Comparison of ENCODE assay signal across 9 mouse cellular contexts in genomic region chr2:142589403-142590283, GRCm38 (mm10).
DNase-seq lines count a peak whose midpoint lies in the region; ATAC-seq and TF ChIP-seq lines count a peak whose summit lies in the region.
"Had no signal": no experiment of that assay in that cellular context is flagged by ENCODE, and none has a peak within 500 bp of the region (broad histone marks: within the 10 kb centered on the region; RNA-seq: fewer than 3 reads in every experiment).

No protein-coding gene starts in this region.

- TF ChIP-seq CTCF in brain, embryonic 14.5 days (IDR thresholded peaks at IDR 0.05; ENCODE audit: borderline replicate concordance, extremely low read depth, insufficient read depth, insufficient read length), result no peak

- H3K4me2 ChIP-seq in hindbrain, embryonic 11.5 days (replicated peaks; ENCODE audit: low read depth, low read length), result 0 out of 2 replicates have a peak overlapping the region, but pooled peaks have one; percentile 4
- peak overlapping the region; percentile 29 for H3K4me2 ChIP-seq in midbrain, embryonic 13.5 days (replicated peaks)

- peak; percentile 91 for ATAC-seq in hindbrain, embryonic 11.5 days (ENCODE audit: low FRiP score)
- peak; percentile 92 for ATAC-seq in midbrain, embryonic 13.5 days
- no peak for ATAC-seq in erythroid progenitor cell, adult 5-6 weeks (replicated peaks; ENCODE audit: low FRiP score, poor library complexity, severe bottlenecking)
- no peak for ATAC-seq in megakaryocyte-erythroid progenitor cell, adult 5-6 weeks (replicated peaks; ENCODE audit: low FRiP score, low TSS enrichment, poor library complexity, severe bottlenecking)

- no peaks in the 10 kb centered on the region for H3K27me3 ChIP-seq in hindbrain, embryonic 11.5 days (ENCODE audit: control insufficient read depth, insufficient read depth, low read length)
- peaks cover 16% of the 10 kb centered on the region; the same call in 1 of the 2 replicates for H3K27me3 ChIP-seq in midbrain, embryonic 13.5 days

- DNase-seq in brain, embryonic 14.5 days (ENCODE audit: low read depth), result peak; percentile 78
- peak; percentile 51 for DNase-seq in embryo, embryonic 9.5 days (ENCODE audit: extremely low spot score)
- peak; percentile 65 for DNase-seq in hindbrain, embryonic 11.5 days (ENCODE audit: low spot score)
- no peak for DNase-seq in lung, postnatal 14 days
- no peak for DNase-seq in frontal cortex, postnatal 14 days (ENCODE audit: low spot score in 2 of 2)
- DNase-seq: thymus, adult 2 months had no signal

- no peaks in the 10 kb centered on the region for H3K9me3 ChIP-seq in hindbrain, embryonic 11.5 days (ENCODE audit: control insufficient read depth, low read length)
- H3K9me3 ChIP-seq in midbrain, embryonic 13.5 days, result no peaks in the 10 kb centered on the region

- 21% methylated on average over 14 of the region's 14 CpGs for WGBS in hindbrain, embryonic 11.5 days
- 5% methylated on average over 14 of the region's 14 CpGs for WGBS in midbrain, embryonic 13.5 days

- H3K36me3 ChIP-seq in hindbrain, embryonic 11.5 days (ENCODE audit: control insufficient read depth, insufficient read depth, low read length), result no peaks in the 10 kb centered on the region
- no peaks in the 10 kb centered on the region for H3K36me3 ChIP-seq in midbrain, embryonic 13.5 days

- peak overlapping the region; percentile 82 for H3K27ac ChIP-seq in hindbrain, embryonic 11.5 days (ENCODE audit: low read depth, low read length)
- peak overlapping the region; percentile 59 for H3K27ac ChIP-seq in midbrain, embryonic 13.5 days

- no peak overlapping the region for H3K4me3 ChIP-seq in hindbrain, embryonic 11.5 days (ENCODE audit: low read depth, low read length)
- no peak overlapping the region for H3K4me3 ChIP-seq in midbrain, embryonic 13.5 days (replicated peaks)

- TF ChIP-seq POLR2A in brain, embryonic 14.5 days (IDR thresholded peaks at IDR 0.05; ENCODE audit: borderline replicate concordance, extremely low read depth, insufficient read depth, insufficient read length, poor library complexity, severe bottlenecking), result no peak

- H3K9ac ChIP-seq in hindbrain, embryonic 11.5 days (ENCODE audit: low read depth, low read length), result no peak overlapping the region; the same call in 1 of the 2 replicates
- no peak overlapping the region for H3K9ac ChIP-seq in midbrain, embryonic 13.5 days (replicated peaks)

- peaks cover 7% of the 10 kb centered on the region; the same call in 1 of the 2 replicates for H3K4me1 ChIP-seq in hindbrain, embryonic 11.5 days (replicated peaks; ENCODE audit: control insufficient read depth, insufficient read depth, low read length)
- peaks cover 24% of the 10 kb centered on the region for H3K4me1 ChIP-seq in midbrain, embryonic 13.5 days (replicated peaks)

Comparison
In these comparisons a context has a peak if more than half of its experiments do, and no peak if none do; other contexts are left out.
1. DNase-seq: peak in brain, embryonic 14.5 days (single experiment), embryo, embryonic 9.5 days (single experiment) and hindbrain, embryonic 11.5 days (single experiment); none in lung, postnatal 14 days (single experiment) and frontal cortex, postnatal 14 days (0 of 2).
2. ATAC-seq: peak in hindbrain, embryonic 11.5 days (single experiment) and midbrain, embryonic 13.5 days (single experiment); none in erythroid progenitor cell, adult 5-6 weeks (single experiment) and megakaryocyte-erythroid progenitor cell, adult 5-6 weeks (single experiment).